In genomic region chr11:95587423-95587951, GRCm38 (mm10) we compare ENCODE assay signal across 9 mouse cellular contexts. TPM values are rescaled to one million over a fixed set of nuclear protein-coding genes. Genes with fewer than 3 reads are reported as not detected.
DNase-seq lines count a peak whose midpoint lies in the region; ATAC-seq and TF ChIP-seq lines count a peak whose summit lies in the region.
"Had no signal": no experiment of that assay in that cellular context is flagged by ENCODE, and none has a peak within 500 bp of the region (broad histone marks: within the 10 kb centered on the region; RNA-seq: fewer than 3 reads in every experiment).

Gene Ngfr, minus strand, starts transcription at chr11:95587735.

- no peak within 1 kb of the TSS for H3ac ChIP-seq in myocyte (ENCODE audit: control insufficient read depth, insufficient read length)

- peak within 1 kb of the TSS; percentile 55 for H3K4me3 ChIP-seq in forebrain, embryonic 10.5 days
- H3K4me3 ChIP-seq in hindbrain, embryonic 15.5 days, result peak within 1 kb of the TSS; percentile 53
- peak within 1 kb of the TSS; percentile 48 for H3K4me3 ChIP-seq in limb, embryonic 15.5 days
- H3K4me3 ChIP-seq in myocyte, result no peak within 1 kb of the TSS

- DNase-seq in gastrocnemius, postnatal 14 days, result peak; percentile 55
- no peak for DNase-seq in gastrocnemius, postnatal 10 days
- peak; percentile 40 for DNase-seq in adrenal gland, postnatal 14 days
- peak; percentile 59 for DNase-seq in forebrain, embryonic 10.5 days (ENCODE audit: extremely low spot score, low spot score)
- peak; percentile 39 for DNase-seq in thymus, postnatal 25 days

- H3K79me2 ChIP-seq in myocyte (ENCODE audit: control insufficient read depth, insufficient read depth), result no peaks in the 10 kb centered on the region

- 1% methylated on average over 33 of the region's 39 CpGs for WGBS in forebrain, embryonic 10.5 days
- WGBS in hindbrain, embryonic 15.5 days, result 0% methylated on average over 30 of the region's 39 CpGs
- under 1% methylated on average over 31 of the region's 39 CpGs for WGBS in limb, embryonic 15.5 days

- peaks cover 99% of the 10 kb centered on the region for H3K27me3 ChIP-seq in forebrain, embryonic 10.5 days (ENCODE audit: poor library complexity, severe bottlenecking)
- H3K27me3 ChIP-seq in hindbrain, embryonic 15.5 days, result peaks cover 32% of the 10 kb centered on the region
- H3K27me3 ChIP-seq in limb, embryonic 15.5 days, result peaks cover 91% of the 10 kb centered on the region
- H3K27me3 ChIP-seq in myocyte (ENCODE audit: control insufficient read depth, insufficient read depth, insufficient read length), result peaks cover 59% of the 10 kb centered on the region

- H3K4me2 ChIP-seq in hindbrain, embryonic 15.5 days, result peak within 1 kb of the TSS; percentile 92
- H3K4me2 ChIP-seq in limb, embryonic 15.5 days, result peak within 1 kb of the TSS; percentile 76
- H3K4me2 ChIP-seq in myocyte (ENCODE audit: low read depth), result peak within 1 kb of the TSS; percentile 45

- H3K9ac ChIP-seq in hindbrain, embryonic 15.5 days, result peak within 1 kb of the TSS; percentile 60
- H3K9ac ChIP-seq in limb, embryonic 15.5 days, result peak within 1 kb of the TSS; percentile 33

- TF ChIP-seq POLR2A in myocyte (IDR thresholded peaks at IDR 0.05; ENCODE audit: insufficient read length, low read depth), result no peak

- H3K27ac ChIP-seq in forebrain, embryonic 10.5 days, result peak within 1 kb of the TSS; percentile 62
- peak within 1 kb of the TSS; percentile 64; the same call in 1 of the 2 replicates for H3K27ac ChIP-seq in hindbrain, embryonic 15.5 days (replicated peaks)
- no peak within 1 kb of the TSS; the same call in 1 of the 2 replicates for H3K27ac ChIP-seq in limb, embryonic 15.5 days

- ATAC-seq in hindbrain, embryonic 15.5 days (ENCODE audit: low FRiP score, low read depth), result peak; percentile 79
- ATAC-seq in limb, embryonic 15.5 days (ENCODE audit: insufficient number of reproducible peaks, low FRiP score, low TSS enrichment, low read depth), result peak; percentile 76

- no peaks in the 10 kb centered on the region for H3K9me3 ChIP-seq in forebrain, embryonic 10.5 days
- H3K9me3 ChIP-seq in hindbrain, embryonic 15.5 days, result no peaks in the 10 kb centered on the region
- H3K9me3 ChIP-seq in limb, embryonic 15.5 days, result no peaks in the 10 kb centered on the region
- H3K9me3 ChIP-seq: G1E had no signal

- H3K4me1 ChIP-seq in forebrain, embryonic 10.5 days, result peaks cover 58% of the 10 kb centered on the region
- peaks cover 34% of the 10 kb centered on the region for H3K4me1 ChIP-seq in hindbrain, embryonic 15.5 days (replicated peaks)
- H3K4me1 ChIP-seq in limb, embryonic 15.5 days, result peaks cover 46% of the 10 kb centered on the region

- intact Hi-C loops in gastrocnemius, postnatal 14 days (cut with DNase I; ENCODE audit: low total_unique reads), result loop anchor here (2.0 kb wide), 1 partner anchor 55 kb away; no protein-coding TSS in a partner anchor

- no peaks in the 10 kb centered on the region for H3K36me3 ChIP-seq in forebrain, embryonic 10.5 days (replicated peaks)
- no peaks in the 10 kb centered on the region for H3K36me3 ChIP-seq in hindbrain, embryonic 15.5 days
- H3K36me3 ChIP-seq in limb, embryonic 15.5 days, result no peaks in the 10 kb centered on the region
- H3K36me3 ChIP-seq in myocyte (ENCODE audit: control insufficient read depth, insufficient read depth), result no peaks in the 10 kb centered on the region
- H3K36me3 ChIP-seq: G1E had no signal

TF ChIP-seq in myocyte, 11 proteins besides CTCF, POLR2A, EP300 and RAD21:
- TF ChIP-seq MAX (IDR thresholded peaks at IDR 0.05; ENCODE audit: low read depth), result no peak
- TF ChIP-seq MYOG (IDR thresholded peaks at IDR 0.05; ENCODE audit: control insufficient read depth in 1 of 3, insufficient read depth in 1 of 3, insufficient read length in 2 of 3, low read depth in 2 of 3), result peak in 1 of 3 experiments; percentile 34

RNA-seq across cellular contexts. Expression of gene Ngfr, which starts in this region (rescaled TPM):
- total RNA-seq in gastrocnemius, postnatal 14 days (2021), result 1 to 10 TPM; 1.5 to 4.3 TPM
- 1 to 10 TPM; 8.1 to 8.5 TPM for total RNA-seq in gastrocnemius, postnatal 10 days (2021)
- total RNA-seq in adrenal gland, postnatal 14 days (2021), result 5.6 and 14.3 TPM in 2 replicates
- 12.3 and 14.6 TPM in 2 replicates for polyA plus RNA-seq in forebrain, embryonic 10.5 days (2016; fragmentation: Nextera tagmentation; extraction: Ambion mirVana)
- 42.8 and 44.9 TPM in 2 replicates for polyA plus RNA-seq in hindbrain, embryonic 15.5 days (2015; fragmentation: Nextera tagmentation; extraction: Ambion mirVana)
- 34.0 and 45.2 TPM in 2 replicates for polyA plus RNA-seq in limb, embryonic 15.5 days (2015; fragmentation: Nextera tagmentation; extraction: Ambion mirVana)
- polyA plus RNA-seq in myocyte (2012; fragmentation: generic; extraction: Trizol), result 0.01 TPM
- polyA plus RNA-seq: G1E had no signal

Comparison
In these comparisons a context has a peak if more than half of its experiments do, and no peak if none do; other contexts are left out.
1. RNA of gene Ngfr (polyA plus RNA-seq): 42.8 to 44.9 TPM in hindbrain, embryonic 15.5 days, 34.0 to 45.2 TPM in limb, embryonic 15.5 days and 12.3 to 14.6 TPM in forebrain, embryonic 10.5 days; 0.01 TPM in myocyte (single experiment); every median in the first group is over 10 times any median in the second.
2. Peak in every context shown above with its lines, with median percentiles within 50 percentile points of each other: H3K4me2 ChIP-seq.